Comparison of ENCODE assay signal across 18 mouse cellular contexts in genomic region chr1:74385064-74385463, GRCm38 (mm10). TPM values are rescaled to one million over a fixed set of nuclear protein-coding genes. Genes with fewer than 3 reads are reported as not detected.
"Had no signal": no experiment of that assay in that cellular context is flagged by ENCODE, and none has a peak within 500 bp of the region (broad histone marks: within the 10 kb centered on the region; RNA-seq: fewer than 3 reads in every experiment).

No protein-coding gene starts in this region.

- H3K27ac ChIP-seq: kidney, embryonic 15.5 days; left cerebral cortex, adult 2 months; limb, embryonic 13.5 days; liver, embryonic 13.5 days; macrophage; midbrain, embryonic 12.5 days; midbrain, embryonic 15.5 days; neural tube, embryonic 13.5 days had no signal

- H3K4me2 ChIP-seq: kidney, embryonic 15.5 days; limb, embryonic 13.5 days; liver, embryonic 13.5 days; lung, embryonic 14.5 days; midbrain, embryonic 12.5 days; midbrain, embryonic 15.5 days; neural tube, embryonic 13.5 days had no signal

- DNase-seq: kidney, adult 8-10 months; kidney, postnatal 10 days; kidney, postnatal 36 days; layer of hippocampus, postnatal 36 days; liver; liver, embryonic 13.5 days; lung, embryonic 14.5 days; thymus, adult 18-20 months; thymus, postnatal 36 days had no signal

- H3K9ac ChIP-seq: kidney, embryonic 15.5 days; limb, embryonic 13.5 days; liver, embryonic 13.5 days; lung, embryonic 14.5 days; midbrain, embryonic 12.5 days; midbrain, embryonic 15.5 days; neural tube, embryonic 13.5 days had no signal

- H3K4me3 ChIP-seq: kidney, embryonic 15.5 days; left cerebral cortex, adult 2 months; limb, embryonic 13.5 days; liver, embryonic 13.5 days; midbrain, embryonic 12.5 days; midbrain, embryonic 15.5 days; neural tube, embryonic 13.5 days had no signal

- H3K27me3 ChIP-seq: kidney, embryonic 15.5 days; limb, embryonic 13.5 days; liver, embryonic 13.5 days had no signal

- ATAC-seq: lung, postnatal 0 days; midbrain, embryonic 15.5 days had no signal

- H3K36me3 ChIP-seq: kidney, embryonic 15.5 days; limb, embryonic 13.5 days; liver, embryonic 13.5 days; midbrain, embryonic 12.5 days; midbrain, embryonic 15.5 days; neural tube, embryonic 13.5 days had no signal

- H3K9me3 ChIP-seq: kidney, embryonic 15.5 days; limb, embryonic 13.5 days; liver, embryonic 13.5 days; midbrain, embryonic 12.5 days; midbrain, embryonic 15.5 days; neural tube, embryonic 13.5 days had no signal

RNA-seq across cellular contexts. Expression of gene Vil1, which starts 24.1 kb away (rescaled TPM):
- polyA plus RNA-seq: spleen, adult 2 months had no signal
